Mouse (Mus musculus) lung, embryonic 16.5 days (tissue): ENCODE data around the gene Gm49366. TPM values are rescaled to one million over a fixed set of nuclear protein-coding genes. Genes with fewer than 3 reads are reported as not detected.

Source experiments
- polyA plus RNA-seq: library from polyadenylated mRNA; unstranded; fragments of >200 nt; fragmentation: Nextera tagmentation; extraction: Ambion mirVana; gene quantifications from 2 replicates; pipeline ENCODE4 v1.2.1, GENCODE M21; 2015

Gm49366 gene
- polyA plus RNA-seq, 1 experiment from 2014 or later: not detected

Other genes starting within 250 kb of the Gm49366 start
- gene Numb, start 117.0 kb upstream of the Gm49366 start, polyA plus RNA-seq: 46.1 and 46.6 TPM in 2 replicates
- gene Riox1, start 88.3 kb upstream of the Gm49366 start, polyA plus RNA-seq: 8.1 and 8.9 TPM in 2 replicates
- gene Heatr4, start 54.1 kb upstream of the Gm49366 start, polyA plus RNA-seq: not detected in 2 replicates
- 40.9 and 43.6 TPM in 2 replicates for gene Acot2, start 51.1 kb upstream of the Gm49366 start, polyA plus RNA-seq
- gene Acot1, start 29.4 kb upstream of the Gm49366 start, polyA plus RNA-seq: 82.2 and 86.7 TPM in 2 replicates
- gene Acot4, start 556 bp upstream of the Gm49366 start, polyA plus RNA-seq: 0.47 and 0.58 TPM in 2 replicates
- 0.11 and 0.29 TPM in 2 replicates for gene Acot3, start 13.2 kb downstream of the Gm49366 start, polyA plus RNA-seq
- gene Acot5, start 30.4 kb downstream of the Gm49366 start, polyA plus RNA-seq: not detected in 2 replicates
- 1.1 and 1.8 TPM in 2 replicates for gene Acot6, start 61.7 kb downstream of the Gm49366 start, polyA plus RNA-seq
- 5.7 and 8.6 TPM in 2 replicates for gene Dnal1, start 75.4 kb downstream of the Gm49366 start, polyA plus RNA-seq
- gene Pnma1, start 109.6 kb downstream of the Gm49366 start, polyA plus RNA-seq: 2.0 and 2.2 TPM in 2 replicates
- gene Elmsan1, start 179.9 kb downstream of the Gm49366 start, polyA plus RNA-seq: 11.1 and 12.1 TPM in 2 replicates
- 29.1 and 31.3 TPM in 2 replicates for gene Ptgr2, start 246.3 kb downstream of the Gm49366 start, polyA plus RNA-seq